Comparison of ENCODE assay signal across 15 mouse cellular contexts in genomic region chr3:88376644-88377043, GRCm38 (mm10). TPM values are rescaled to one million over a fixed set of nuclear protein-coding genes. Genes with fewer than 3 reads are reported as not detected.
DNase-seq lines count a peak whose midpoint lies in the region; ATAC-seq and TF ChIP-seq lines count a peak whose summit lies in the region.
"Not testable (repeated sequence)": the region's sequence is repeated elsewhere in the genome, so short reads cannot be mapped to it uniquely, and the experiment has no call there.
"Had no signal": no experiment of that assay in that cellular context is flagged by ENCODE, and none has a peak within 500 bp of the region (broad histone marks: within the 10 kb centered on the region; RNA-seq: fewer than 3 reads in every experiment).

No protein-coding gene starts in this region.

- WGBS in embryonic facial prominence, embryonic 12.5 days: 23% methylated on average over 7 of the region's 7 CpGs
- 26% methylated on average over 5 of the region's 7 CpGs for WGBS in forebrain, embryonic 14.5 days
- 16% methylated on average over 5 of the region's 7 CpGs for WGBS in heart, embryonic 16.5 days
- 23% methylated on average over 5 of the region's 7 CpGs for WGBS in hindbrain, postnatal 0 days
- WGBS in liver, embryonic 13.5 days (ENCODE audit: insufficient replicate concordance): 42% methylated on average over 7 of the region's 7 CpGs
- 26% methylated on average over 5 of the region's 7 CpGs for WGBS in midbrain, embryonic 15.5 days
- WGBS in olfactory bulb, adult 2 months: 38% methylated on average over 7 of the region's 7 CpGs

- not testable (repeated sequence) for TF ChIP-seq CTCF in hindbrain, postnatal 0 days (IDR thresholded peaks at IDR 0.05; ENCODE audit: low read depth); layer of hippocampus, adult 2 months (conservative IDR thresholded peaks at IDR 0.05); olfactory bulb, adult 2 months (IDR thresholded peaks at IDR 0.05; ENCODE audit: insufficient read depth, low read depth, low read length)

- TF ChIP-seq POLR2A in olfactory bulb, adult 2 months (IDR thresholded peaks at IDR 0.05; ENCODE audit: insufficient read depth, low read depth, low read length): not testable (repeated sequence)

- not testable (repeated sequence) for ATAC-seq in embryonic facial prominence, embryonic 12.5 days (ENCODE audit: insufficient number of reproducible peaks, insufficient read depth, low FRiP score, low TSS enrichment); heart, embryonic 16.5 days (replicated peaks; ENCODE audit: extremely low read depth, insufficient read depth, low FRiP score); liver, embryonic 13.5 days (ENCODE audit: low read depth)
- peak; percentile 21 for ATAC-seq in forebrain, embryonic 14.5 days
- peak; percentile 34; the same call in 1 of the 2 replicates for ATAC-seq in hindbrain, postnatal 0 days
- ATAC-seq in midbrain, embryonic 15.5 days (replicated peaks): peak; percentile 41

- H3K4me3 ChIP-seq in embryonic facial prominence, embryonic 12.5 days; forebrain, embryonic 14.5 days (ENCODE audit: low read depth, low read length); heart, embryonic 16.5 days (ENCODE audit: low read length); hindbrain, postnatal 0 days (ENCODE audit: low read length); liver, embryonic 13.5 days (replicated peaks); midbrain, embryonic 15.5 days; olfactory bulb, adult 2 months (ENCODE audit: insufficient read depth, low read depth, low read length): not testable (repeated sequence)
- H3K4me3 ChIP-seq in layer of hippocampus, adult 2 months: peak overlapping the region; percentile 18; the same call in 1 of the 2 replicates

- not testable (repeated sequence) for H3K9ac ChIP-seq in embryonic facial prominence, embryonic 12.5 days; forebrain, embryonic 14.5 days (ENCODE audit: low read length); heart, embryonic 16.5 days (ENCODE audit: low read length); hindbrain, postnatal 0 days (replicated peaks; ENCODE audit: low read length); liver, embryonic 13.5 days; midbrain, embryonic 15.5 days

- not testable (repeated sequence) for DNase-seq in forebrain, embryonic 14.5 days (ENCODE audit: low spot score); hindbrain, postnatal 0 days (ENCODE audit: low spot score); layer of hippocampus, adult 2 months (ENCODE audit: low spot score in 2 of 2); liver, embryonic 13.5 days

- not testable (repeated sequence) for H3K36me3 ChIP-seq in embryonic facial prominence, embryonic 12.5 days; forebrain, embryonic 14.5 days (ENCODE audit: control insufficient read depth, insufficient read depth, low read length); heart, embryonic 16.5 days (ENCODE audit: control insufficient read depth, insufficient read depth); hindbrain, postnatal 0 days (ENCODE audit: insufficient read depth, low read length); liver, embryonic 13.5 days; midbrain, embryonic 15.5 days (replicated peaks)

- not testable (repeated sequence) for H3K27me3 ChIP-seq in embryonic facial prominence, embryonic 12.5 days; forebrain, embryonic 14.5 days (replicated peaks; ENCODE audit: control insufficient read depth, insufficient read depth, low read length); heart, embryonic 16.5 days (ENCODE audit: control insufficient read depth, insufficient read depth, low read length); hindbrain, postnatal 0 days (ENCODE audit: insufficient read depth, low read length); liver, embryonic 13.5 days; midbrain, embryonic 15.5 days (replicated peaks)

- H3K4me1 ChIP-seq in embryonic facial prominence, embryonic 12.5 days; forebrain, embryonic 14.5 days (ENCODE audit: control insufficient read depth, insufficient read depth, low read length); heart, embryonic 16.5 days (ENCODE audit: control insufficient read depth, insufficient read depth, low read length); hindbrain, postnatal 0 days (ENCODE audit: insufficient read depth, low read length); midbrain, embryonic 15.5 days: not testable (repeated sequence)
- peaks cover 14% of the 10 kb centered on the region for H3K4me1 ChIP-seq in liver, embryonic 13.5 days (replicated peaks)
- H3K4me1 ChIP-seq in olfactory bulb, adult 2 months (ENCODE audit: control insufficient read depth, insufficient read depth, low read length): peaks cover 21% of the 10 kb centered on the region

- H3K9me3 ChIP-seq in embryonic facial prominence, embryonic 12.5 days; forebrain, embryonic 14.5 days (replicated peaks; ENCODE audit: control insufficient read depth, low read length); heart, embryonic 16.5 days (replicated peaks; ENCODE audit: control insufficient read depth, low read length); hindbrain, postnatal 0 days (ENCODE audit: low read length); liver, embryonic 13.5 days (replicated peaks); midbrain, embryonic 15.5 days: not testable (repeated sequence)

- H3K4me2 ChIP-seq in embryonic facial prominence, embryonic 12.5 days (replicated peaks): peak overlapping the region; percentile 44
- not testable (repeated sequence) for H3K4me2 ChIP-seq in forebrain, embryonic 14.5 days (ENCODE audit: low read length); hindbrain, postnatal 0 days (ENCODE audit: low read depth, low read length)
- H3K4me2 ChIP-seq in heart, embryonic 16.5 days (ENCODE audit: low read depth, low read length): peak overlapping the region; percentile 48
- peak overlapping the region; percentile 41; the same call in 1 of the 2 replicates for H3K4me2 ChIP-seq in liver, embryonic 13.5 days
- peak overlapping the region; percentile 35 for H3K4me2 ChIP-seq in midbrain, embryonic 15.5 days

- H3K27ac ChIP-seq in embryonic facial prominence, embryonic 12.5 days; heart, embryonic 16.5 days (ENCODE audit: low read length); liver, embryonic 13.5 days: not testable (repeated sequence)
- 0 out of 2 replicates have a peak overlapping the region, but pooled peaks have one; percentile 57 for H3K27ac ChIP-seq in forebrain, embryonic 14.5 days (ENCODE audit: low read depth, low read length)
- H3K27ac ChIP-seq in hindbrain, postnatal 0 days: peak overlapping the region; percentile 26; the same call in 1 of the 2 replicates
- H3K27ac ChIP-seq in layer of hippocampus, adult 2 months: peak overlapping the region; percentile 53; the same call in 1 of the 2 replicates
- H3K27ac ChIP-seq in midbrain, embryonic 15.5 days: 0 out of 2 replicates have a peak overlapping the region, but pooled peaks have one; percentile 53
- H3K27ac ChIP-seq in olfactory bulb, adult 2 months (ENCODE audit: insufficient read depth, low read depth, low read length): peak overlapping the region; percentile 20; the same call in 1 of the 2 replicates

RNA-seq across cellular contexts. Expression of gene Bglap2, which starts 1.9 kb away (rescaled TPM):
- not detected in 2 replicates for polyA plus RNA-seq in embryonic facial prominence, embryonic 12.5 days (2016; fragmentation: Nextera tagmentation; extraction: Ambion mirVana)
- polyA plus RNA-seq in forebrain, embryonic 14.5 days (2014; fragmentation: Nextera tagmentation; extraction: Ambion mirVana): not detected in 2 replicates
- not detected in 2 replicates for polyA plus RNA-seq in heart, embryonic 16.5 days (2015; fragmentation: Nextera tagmentation; extraction: Ambion mirVana)
- total RNA-seq in hindbrain, postnatal 0 days (2014; rRNA removed): not detected in 2 replicates
- not detected in 2 replicates for polyA plus RNA-seq in hindbrain, postnatal 0 days (2015; fragmentation: Nextera tagmentation; extraction: Ambion mirVana)
- total RNA-seq in layer of hippocampus, adult 2 months (2021): not detected
- not detected in 2 replicates for polyA plus RNA-seq in liver, embryonic 13.5 days (2015; fragmentation: Nextera tagmentation; extraction: Ambion mirVana)
- not detected in 2 replicates for polyA plus RNA-seq in midbrain, embryonic 15.5 days (2015; fragmentation: Nextera tagmentation; extraction: Ambion mirVana)
- polyA plus RNA-seq in olfactory bulb, adult 2 months (2012; ENCODE audit: insufficient read depth, insufficient read length, low replicate concordance, missing spikeins): not detected in 2 replicates
- total RNA-seq: adrenal gland, postnatal 14 days; common myeloid progenitor, adult 5-6 weeks; heart, postnatal 10 days; layer of hippocampus, postnatal 25 days; left cerebral cortex, postnatal 25 days had no signal
- polyA plus RNA-seq: gonadal fat pad, adult 2 months had no signal

RNA-seq across cellular contexts. Expression of gene Bglap3, which starts 4.1 kb away (rescaled TPM):
- polyA plus RNA-seq in embryonic facial prominence, embryonic 12.5 days (2016; fragmentation: Nextera tagmentation; extraction: Ambion mirVana): 0.17 TPM in 1 of 2 replicates, not detected in the other
- not detected in 2 replicates for polyA plus RNA-seq in forebrain, embryonic 14.5 days (2014; fragmentation: Nextera tagmentation; extraction: Ambion mirVana)
- polyA plus RNA-seq in heart, embryonic 16.5 days (2015; fragmentation: Nextera tagmentation; extraction: Ambion mirVana): 0.21 TPM in 1 of 2 replicates, not detected in the other
- not detected in 2 replicates for total RNA-seq in hindbrain, postnatal 0 days (2014; rRNA removed)
- polyA plus RNA-seq in hindbrain, postnatal 0 days (2015; fragmentation: Nextera tagmentation; extraction: Ambion mirVana): 0.15 TPM in 1 of 2 replicates, not detected in the other
- under 1 TPM in 1 of 2 experiments, not detected in 1; 0.36 TPM for total RNA-seq in layer of hippocampus, adult 2 months (2021)
- 0.17 and 0.29 TPM in 2 replicates for polyA plus RNA-seq in liver, embryonic 13.5 days (2015; fragmentation: Nextera tagmentation; extraction: Ambion mirVana)
- polyA plus RNA-seq in midbrain, embryonic 15.5 days (2015; fragmentation: Nextera tagmentation; extraction: Ambion mirVana): not detected in 2 replicates
- not detected in 2 replicates for polyA plus RNA-seq in olfactory bulb, adult 2 months (2012; ENCODE audit: insufficient read depth, insufficient read length, low replicate concordance, missing spikeins)
- total RNA-seq: common myeloid progenitor, adult 5-6 weeks; heart, postnatal 10 days had no signal

RNA-seq across cellular contexts. Expression of gene Bglap, which starts 7.6 kb away (rescaled TPM):
- polyA plus RNA-seq in embryonic facial prominence, embryonic 12.5 days (2016; fragmentation: Nextera tagmentation; extraction: Ambion mirVana): not detected in 2 replicates
- polyA plus RNA-seq in forebrain, embryonic 14.5 days (2014; fragmentation: Nextera tagmentation; extraction: Ambion mirVana): not detected in 2 replicates
- polyA plus RNA-seq in heart, embryonic 16.5 days (2015; fragmentation: Nextera tagmentation; extraction: Ambion mirVana): not detected in 2 replicates
- not detected in 2 replicates for total RNA-seq in hindbrain, postnatal 0 days (2014; rRNA removed)
- polyA plus RNA-seq in hindbrain, postnatal 0 days (2015; fragmentation: Nextera tagmentation; extraction: Ambion mirVana): not detected in 2 replicates
- under 1 TPM in 1 of 2 experiments, not detected in 1; 0.96 TPM for total RNA-seq in layer of hippocampus, adult 2 months (2021)
- not detected in 2 replicates for polyA plus RNA-seq in liver, embryonic 13.5 days (2015; fragmentation: Nextera tagmentation; extraction: Ambion mirVana)
- polyA plus RNA-seq in midbrain, embryonic 15.5 days (2015; fragmentation: Nextera tagmentation; extraction: Ambion mirVana): 0.50 TPM in 1 of 2 replicates, not detected in the other
- polyA plus RNA-seq in olfactory bulb, adult 2 months (2012; ENCODE audit: insufficient read depth, insufficient read length, low replicate concordance, missing spikeins): not detected in 2 replicates
- total RNA-seq: common myeloid progenitor, adult 5-6 weeks; heart, postnatal 10 days had no signal
- polyA plus RNA-seq: gonadal fat pad, adult 2 months; lung, adult 2 months had no signal

RNA-seq across cellular contexts. Expression of gene Paqr6, which starts 12.3 kb away (rescaled TPM):
- polyA plus RNA-seq in embryonic facial prominence, embryonic 12.5 days (2016; fragmentation: Nextera tagmentation; extraction: Ambion mirVana): 2.8 and 3.3 TPM in 2 replicates
- 0.22 and 0.30 TPM in 2 replicates for polyA plus RNA-seq in forebrain, embryonic 14.5 days (2014; fragmentation: Nextera tagmentation; extraction: Ambion mirVana)
- 3.2 and 4.2 TPM in 2 replicates for polyA plus RNA-seq in heart, embryonic 16.5 days (2015; fragmentation: Nextera tagmentation; extraction: Ambion mirVana)
- total RNA-seq in hindbrain, postnatal 0 days (2014; rRNA removed): 8.3 and 10.1 TPM in 2 replicates
- polyA plus RNA-seq in hindbrain, postnatal 0 days (2015; fragmentation: Nextera tagmentation; extraction: Ambion mirVana): 8.6 and 10.3 TPM in 2 replicates
- total RNA-seq in layer of hippocampus, adult 2 months (2021): 10 to 100 TPM; 14.8 to 16.5 TPM
- 7.5 and 7.7 TPM in 2 replicates for polyA plus RNA-seq in liver, embryonic 13.5 days (2015; fragmentation: Nextera tagmentation; extraction: Ambion mirVana)
- 1.1 and 1.8 TPM in 2 replicates for polyA plus RNA-seq in midbrain, embryonic 15.5 days (2015; fragmentation: Nextera tagmentation; extraction: Ambion mirVana)
- not detected in 2 replicates for polyA plus RNA-seq in olfactory bulb, adult 2 months (2012; ENCODE audit: insufficient read depth, insufficient read length, low replicate concordance, missing spikeins)
- total RNA-seq: common myeloid progenitor, adult 5-6 weeks had no signal

RNA-seq across cellular contexts. Expression of gene Pmf1, which starts 33.5 kb away (rescaled TPM):
- 130 and 133 TPM in 2 replicates for polyA plus RNA-seq in embryonic facial prominence, embryonic 12.5 days (2016; fragmentation: Nextera tagmentation; extraction: Ambion mirVana)
- polyA plus RNA-seq in forebrain, embryonic 14.5 days (2014; fragmentation: Nextera tagmentation; extraction: Ambion mirVana): 63.2 and 70.6 TPM in 2 replicates
- 98.2 and 98.4 TPM in 2 replicates for polyA plus RNA-seq in heart, embryonic 16.5 days (2015; fragmentation: Nextera tagmentation; extraction: Ambion mirVana)
- 39.4 and 60.4 TPM in 2 replicates for total RNA-seq in hindbrain, postnatal 0 days (2014; rRNA removed)
- polyA plus RNA-seq in hindbrain, postnatal 0 days (2015; fragmentation: Nextera tagmentation; extraction: Ambion mirVana): 47.2 and 48.4 TPM in 2 replicates
- 1 to 10 TPM; 6.4 to 6.8 TPM for total RNA-seq in layer of hippocampus, adult 2 months (2021)
- 97.1 and 105 TPM in 2 replicates for polyA plus RNA-seq in liver, embryonic 13.5 days (2015; fragmentation: Nextera tagmentation; extraction: Ambion mirVana)
- polyA plus RNA-seq in midbrain, embryonic 15.5 days (2015; fragmentation: Nextera tagmentation; extraction: Ambion mirVana): 23.6 and 26.7 TPM in 2 replicates
- not detected in 2 replicates for polyA plus RNA-seq in olfactory bulb, adult 2 months (2012; ENCODE audit: insufficient read depth, insufficient read length, low replicate concordance, missing spikeins)
